Mouse (Mus musculus) mature B cell (primary cell): Measurements from ENCODE around the gene Ceacam15.

ENCODE experiments used
- in situ Hi-C: fragments of 300-500 bp; cut with MboI; formaldehyde crosslinking; loops from 2 replicates; pipeline ENCODE4 v1.14.3; 2019

The Ceacam15 gene

DNA sequence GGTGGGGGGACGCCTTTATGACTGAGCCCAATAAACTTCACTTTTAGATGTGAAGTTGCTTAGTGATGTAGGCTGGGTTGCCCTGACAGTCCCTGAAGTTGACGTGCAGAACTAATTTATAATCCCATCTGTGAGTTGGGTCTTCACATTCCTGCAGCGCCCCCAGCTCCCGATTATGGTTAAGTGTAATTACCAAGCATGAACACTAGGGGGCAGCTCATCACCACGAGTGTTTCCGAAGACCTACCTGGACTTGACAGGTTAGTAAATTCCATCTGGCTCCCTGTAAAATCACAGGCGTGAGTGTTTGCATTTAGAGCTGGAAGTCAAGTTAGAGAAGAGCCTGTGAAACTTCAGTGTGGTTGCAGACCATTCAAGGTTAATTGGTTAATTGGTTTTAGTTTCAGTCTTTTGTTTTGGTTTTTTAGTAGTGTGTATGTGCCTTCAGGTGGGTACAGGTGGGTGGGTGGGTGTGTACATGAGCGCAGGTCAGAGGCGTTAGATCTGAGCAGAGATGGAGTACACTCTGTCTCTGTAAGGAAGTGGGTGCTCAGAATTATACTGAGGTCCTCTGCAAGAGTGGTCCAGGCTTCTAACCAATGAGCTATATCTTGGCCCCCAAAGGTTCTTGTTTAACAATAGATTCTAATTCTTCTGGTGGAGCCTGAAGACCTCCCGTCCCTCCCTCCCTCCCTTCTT lies 45.8 kb downstream of the Ceacam15 start:
- in situ Hi-C loops: loop anchor here (5.0 kb wide), 1 partner anchor 98 kb away; no protein-coding TSS in a partner anchor

DNA sequence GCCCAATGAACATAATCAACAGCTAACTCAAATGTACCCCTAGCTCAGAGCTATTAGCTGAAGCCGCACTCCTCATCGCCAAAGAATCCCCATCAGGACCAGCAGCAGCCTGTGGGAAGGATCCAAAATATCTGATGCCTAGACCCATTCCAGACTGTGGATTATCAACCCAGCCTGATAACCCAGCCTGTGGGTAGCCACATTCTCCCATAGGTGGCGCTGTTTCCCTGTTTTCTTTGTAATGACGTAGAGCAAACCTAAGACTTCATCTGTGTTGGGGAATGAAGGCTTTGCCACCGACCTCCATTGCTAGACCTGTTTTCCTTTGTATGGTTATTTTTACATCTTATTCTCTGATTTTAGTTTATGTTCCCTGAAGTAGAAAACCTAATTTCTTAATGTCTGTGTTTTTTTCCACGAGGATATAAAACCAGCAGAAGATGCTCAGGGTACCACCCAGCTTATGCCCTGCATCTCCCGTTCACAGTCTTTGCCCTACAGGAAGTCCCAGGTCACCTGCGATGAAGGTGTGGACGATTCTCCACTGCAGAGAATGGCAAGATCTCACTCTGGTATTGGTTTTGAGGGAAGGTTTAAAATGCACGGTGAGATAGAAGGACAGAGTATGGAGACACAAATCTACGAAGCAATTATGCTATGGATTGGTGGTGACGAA lies 47.3 kb downstream of the Ceacam15 start:
- in situ Hi-C loops: no loop called here

DNA sequence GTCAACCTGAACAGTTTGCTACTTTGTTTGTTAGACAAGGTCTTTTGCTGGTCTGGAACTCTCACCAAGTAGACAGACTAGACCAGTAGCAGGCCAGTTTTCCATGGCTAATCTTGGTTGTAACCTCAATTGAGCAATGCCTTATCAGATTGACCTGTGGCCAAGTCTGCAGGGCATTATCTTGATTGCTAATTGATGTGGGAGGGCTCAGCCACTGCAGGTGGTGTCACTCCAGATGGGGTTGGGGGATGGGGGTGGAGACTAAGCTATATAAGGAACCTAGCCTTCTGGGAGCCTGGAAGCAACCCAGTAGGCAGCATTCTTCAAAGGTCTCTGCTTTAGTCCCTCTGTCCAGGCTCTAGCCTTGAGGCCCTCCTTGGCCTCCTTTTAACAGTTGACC lies 51.8 kb downstream of the Ceacam15 start:
- in situ Hi-C loops: no loop called here

DNA sequence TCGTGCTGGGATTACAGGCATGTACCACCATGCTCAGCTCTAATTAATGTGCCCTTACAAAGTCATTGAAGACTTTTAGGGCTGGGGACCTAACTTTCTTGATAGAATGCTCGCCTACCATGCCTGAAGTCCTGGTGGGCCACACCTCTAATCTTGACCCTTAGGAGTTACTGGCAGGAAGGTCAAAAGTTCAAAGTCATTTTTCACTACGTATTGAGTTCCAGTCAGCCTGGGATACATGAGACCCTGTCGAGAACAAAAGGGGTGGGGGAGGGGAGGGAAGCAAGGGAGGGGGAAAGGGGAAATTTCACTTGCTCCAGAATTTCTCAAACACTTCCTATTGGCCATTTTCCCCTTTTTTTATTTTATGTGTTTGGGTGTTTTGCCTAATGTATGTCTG lies 52.4 kb downstream of the Ceacam15 start:
- in situ Hi-C loops: no loop called here
